Mouse (Mus musculus) colon, adult 2 months (tissue): ENCODE data around the gene Usp31. TPM values are rescaled to one million over a fixed set of nuclear protein-coding genes. Genes with fewer than 3 reads are reported as not detected.

ENCODE experiments used
- polyA plus RNA-seq: library from polyadenylated mRNA; depleted of rRNA; stranded (reverse); fragments of >200 nt; gene quantifications from 2 replicates; pipeline ENCODE4 v1.2.3, GENCODE M21; 2012; rRNA removed

Gene Usp31
- polyA plus RNA-seq: 1.8 and 3.1 TPM in 2 replicates

GRCm38 (mm10) chr7:121707073-121707667 lies at the start of gene Usp31:
Usp31 (minus strand) TSS chr7:121707253.

GRCm38 (mm10) chr7:121734171-121734831 lies 27.2 kb upstream of the Usp31 start, which contains the start of gene Scnn1g:
Scnn1g (plus strand) TSS chr7:121734479.

Other genes with a start within 250 kb of the Usp31 start
- gene Scnn1g, start 27.2 kb upstream of the Usp31 start, polyA plus RNA-seq: 2.8 and 3.1 TPM in 2 replicates
- gene Scnn1b, start 157.8 kb upstream of the Usp31 start, polyA plus RNA-seq: 17.4 and 27.5 TPM in 2 replicates